Mouse (Mus musculus): Measurements from ENCODE around the gene Cst6. TPM values are rescaled to one million over a fixed set of nuclear protein-coding genes. Genes with fewer than 3 reads are reported as not detected.

Gene Cst6
- polyA plus RNA-seq, 1 experiment from 2014 or later = 0.57 TPM

DNA sequence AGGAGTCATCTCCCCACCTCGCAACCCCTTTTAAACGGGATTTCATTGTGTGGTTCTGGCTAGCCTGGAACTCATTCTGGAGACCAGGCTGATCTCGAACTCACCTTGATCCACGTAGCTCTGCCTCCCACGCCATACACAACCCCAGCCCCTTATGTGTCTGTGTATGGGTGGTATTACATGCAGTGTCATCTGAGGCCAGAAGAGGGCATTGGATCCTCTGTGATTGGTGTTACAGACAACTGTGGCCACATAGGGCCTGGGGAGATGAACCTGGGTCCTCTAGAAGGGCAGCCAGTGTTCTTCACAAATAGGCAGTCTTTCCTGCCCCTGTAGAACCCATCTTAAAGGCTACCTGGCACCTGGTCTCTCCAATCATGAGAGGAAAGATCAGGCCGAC is 43.1 kb downstream of the Cst6 start:
- Histone ChIP-seq H3K9me3 (replicated peaks; ENCODE audit: control insufficient read depth, low read length) (no peaks in the 10 kb centered on the region), H3K27me3 (ENCODE audit: control insufficient read depth, insufficient read depth, low read depth, low read length) (peaks cover 17% of the 10 kb centered on the region), H3K4me3 (ENCODE audit: low read depth, low read length) (no peak overlapping the region), H3K4me2 (ENCODE audit: low read depth, low read length) (no peak overlapping the region), H3K9ac (ENCODE audit: low read depth, low read length) (no peak overlapping the region), H3K4me1 (ENCODE audit: control insufficient read depth, low read depth, low read length) (no peaks in the 10 kb centered on the region; the same call in 1 of the 2 replicates), H3K36me3 (ENCODE audit: control insufficient read depth, insufficient read depth) (no peaks in the 10 kb centered on the region), H3K27ac (ENCODE audit: low read length) (no peak overlapping the region)
- ATAC-seq (ENCODE audit: low read depth) = no peak
- WGBS (ENCODE audit: insufficient replicate concordance) = 67% methylated on average over 6 of the region's 6 CpGs

DNA sequence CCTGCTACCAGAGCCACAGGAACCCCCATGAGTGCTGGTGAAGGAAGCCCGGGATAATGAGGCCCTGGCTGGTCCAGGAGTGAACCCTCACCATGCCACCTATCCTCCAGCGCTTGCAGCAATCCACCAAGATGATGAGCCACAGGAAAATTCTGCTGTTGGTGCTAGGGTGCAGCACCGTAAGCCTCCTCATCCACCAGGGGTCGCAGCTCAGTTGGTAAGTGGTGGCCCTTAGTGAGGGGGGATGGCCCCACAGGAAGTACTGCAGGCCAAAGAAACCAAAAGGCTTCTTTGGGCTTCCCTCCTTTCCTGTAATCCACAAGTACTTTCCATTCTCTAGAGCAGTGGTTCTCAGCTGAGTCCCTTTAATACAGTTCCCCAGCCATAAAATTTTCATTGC is 46.9 kb downstream of the Cst6 start:
- H3K9me3 ChIP-seq (replicated peaks; ENCODE audit: control insufficient read depth, low read length) = no peaks in the 10 kb centered on the region
- H3K4me2 ChIP-seq (ENCODE audit: low read depth, low read length) = no peak overlapping the region
- no peak overlapping the region for H3K27ac ChIP-seq (ENCODE audit: low read length)
- peaks cover 23% of the 10 kb centered on the region for H3K27me3 ChIP-seq (ENCODE audit: control insufficient read depth, insufficient read depth, low read depth, low read length)
- H3K9ac ChIP-seq (ENCODE audit: low read depth, low read length) = no peak overlapping the region
- no peaks in the 10 kb centered on the region for H3K36me3 ChIP-seq (ENCODE audit: control insufficient read depth, insufficient read depth)
- no peak overlapping the region for H3K4me3 ChIP-seq (ENCODE audit: low read depth, low read length)
- WGBS (ENCODE audit: insufficient replicate concordance) = 6% methylated on average over 4 of the region's 4 CpGs
- H3K4me1 ChIP-seq (ENCODE audit: control insufficient read depth, low read depth, low read length) = no peaks in the 10 kb centered on the region; the same call in 1 of the 2 replicates
- ATAC-seq (ENCODE audit: low read depth) = no peak

DNA sequence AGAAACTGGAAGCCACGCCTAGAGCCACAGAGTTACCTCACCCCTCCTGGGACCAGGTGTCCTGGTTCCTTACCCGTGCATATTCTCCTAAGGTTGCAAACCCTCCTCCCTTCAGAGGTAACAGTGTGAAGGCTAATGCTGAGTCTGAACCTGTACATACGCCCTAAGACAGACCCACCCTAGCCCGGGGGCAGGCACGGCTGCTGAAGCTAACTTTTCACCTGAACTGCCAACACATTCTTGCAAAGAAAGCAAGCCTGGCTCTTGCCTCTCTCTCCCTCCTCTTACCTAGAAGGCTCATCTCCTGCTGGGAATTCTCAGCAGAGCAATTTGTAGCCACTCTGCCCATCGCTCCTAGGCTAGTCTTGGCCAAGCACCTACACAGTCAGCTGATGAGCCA is 48.8 kb downstream of the Cst6 start:
- no peak overlapping the region for H3K4me2 ChIP-seq (ENCODE audit: low read depth, low read length)
- WGBS (ENCODE audit: insufficient replicate concordance) = 64% methylated on average over 6 of the region's 6 CpGs
- peaks cover 7% of the 10 kb centered on the region for H3K4me1 ChIP-seq (ENCODE audit: control insufficient read depth, low read depth, low read length)

DNA sequence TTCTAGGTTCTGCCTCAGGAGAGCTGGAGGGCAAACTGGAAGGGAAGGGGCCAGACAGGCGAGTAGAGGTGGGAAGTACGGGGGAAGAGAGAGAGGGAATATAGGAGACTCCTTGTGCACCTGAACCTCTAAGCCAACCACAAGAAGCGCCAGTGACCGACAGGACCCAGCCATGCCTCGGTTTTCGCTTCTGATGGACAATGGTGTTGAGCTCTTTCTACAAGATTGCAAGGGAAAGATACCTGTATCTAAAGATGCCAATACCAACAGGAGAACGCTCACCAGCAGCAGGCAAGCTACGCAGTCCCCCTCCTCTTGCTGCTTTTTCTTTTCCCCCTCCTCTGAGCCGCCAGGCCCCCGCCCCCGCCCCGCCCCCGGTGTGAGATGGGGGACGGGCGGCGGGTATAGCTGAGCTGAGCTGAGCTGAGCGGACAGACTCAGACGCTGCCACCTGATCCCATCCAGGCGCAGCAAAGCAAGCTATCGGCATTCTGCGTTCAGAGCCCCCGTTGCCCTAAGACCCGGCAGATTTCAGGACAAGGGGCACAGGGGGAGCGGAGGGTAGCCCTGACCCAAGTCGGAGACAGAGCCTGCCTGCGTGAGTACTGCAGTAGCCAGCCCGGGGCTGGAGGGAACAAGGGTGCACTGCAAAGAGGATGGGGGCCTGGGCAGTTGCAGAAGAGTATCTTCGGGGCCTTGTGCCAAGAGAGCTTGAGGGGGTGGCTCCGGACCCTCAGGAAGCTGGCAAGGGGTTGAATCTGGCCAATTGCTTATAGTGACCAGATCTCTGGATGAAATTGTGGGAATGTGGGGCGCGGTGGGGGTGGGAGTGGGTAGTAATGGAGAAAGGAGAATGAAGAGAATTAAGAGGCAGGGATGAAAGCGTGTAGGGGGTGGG is 51.2 kb downstream of the Cst6 start, which contains the start of gene Gal3st3:
Gene Gal3st3 (plus strand): TSS at position 429 of the 898 bp plus-strand sequence.
- 0 out of 2 replicates have a peak within 1 kb of the TSS, but pooled peaks have one; percentile 21 for H3K4me2 ChIP-seq (ENCODE audit: low read depth, low read length)
- no peak within 1 kb of the TSS for H3K27ac ChIP-seq (ENCODE audit: low read length)
- H3K27me3 ChIP-seq (ENCODE audit: control insufficient read depth, insufficient read depth, low read depth, low read length) = peaks cover 16% of the 10 kb centered on the region
- 0 out of 2 replicates have a peak within 1 kb of the TSS, but pooled peaks have one; percentile 13 for H3K9ac ChIP-seq (ENCODE audit: low read depth, low read length)
- ATAC-seq (ENCODE audit: low read depth) = no peak
- WGBS (ENCODE audit: insufficient replicate concordance) = 23% methylated on average over 32 of the region's 32 CpGs
- H3K9me3 ChIP-seq (replicated peaks; ENCODE audit: control insufficient read depth, low read length) = no peaks in the 10 kb centered on the region
- peaks cover 3% of the 10 kb centered on the region for H3K36me3 ChIP-seq (ENCODE audit: control insufficient read depth, insufficient read depth)
- no peak within 1 kb of the TSS for H3K4me3 ChIP-seq (ENCODE audit: low read depth, low read length)
- H3K4me1 ChIP-seq (ENCODE audit: control insufficient read depth, low read depth, low read length) = peaks cover 18% of the 10 kb centered on the region

More for the DNA sequence above, 48.8 kb downstream of the Cst6 start:
- Histone ChIP-seq H3K9ac (ENCODE audit: low read depth, low read length) (no peak overlapping the region), H3K27ac (ENCODE audit: low read length) (no peak overlapping the region), H3K4me3 (ENCODE audit: low read depth, low read length) (no peak overlapping the region), H3K9me3 (replicated peaks; ENCODE audit: control insufficient read depth, low read length) (no peaks in the 10 kb centered on the region), H3K27me3 (ENCODE audit: control insufficient read depth, insufficient read depth, low read depth, low read length) (peaks cover 16% of the 10 kb centered on the region), H3K36me3 (ENCODE audit: control insufficient read depth, insufficient read depth) (no peaks in the 10 kb centered on the region)
- ATAC-seq (ENCODE audit: low read depth) = no peak

DNA sequence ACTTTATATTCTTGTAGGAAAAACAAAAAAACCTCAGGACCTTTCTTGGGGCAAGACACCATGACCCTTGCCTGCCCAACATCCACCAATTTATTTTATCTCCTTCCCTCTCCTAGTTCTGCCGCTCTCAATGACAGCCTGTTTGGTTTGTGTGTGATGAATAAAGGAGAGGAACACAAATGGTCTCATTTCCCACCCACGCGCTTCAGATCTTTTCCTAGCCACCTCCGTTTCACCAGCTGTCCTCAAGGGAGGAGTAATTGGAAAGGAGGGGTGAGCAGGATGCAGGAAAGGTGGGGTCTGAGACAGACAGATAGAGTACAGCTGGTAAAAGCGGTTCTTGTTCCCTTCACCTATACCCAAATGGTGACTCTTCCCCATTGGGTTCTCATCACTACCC is 52.7 kb downstream of the Cst6 start:
- 68% methylated on average over 5 of the region's 5 CpGs for WGBS (ENCODE audit: insufficient replicate concordance)
- Histone ChIP-seq H3K36me3 (ENCODE audit: control insufficient read depth, insufficient read depth) (peaks cover 15% of the 10 kb centered on the region), H3K27ac (ENCODE audit: low read length) (no peak overlapping the region), H3K4me1 (ENCODE audit: control insufficient read depth, low read depth, low read length) (peaks cover 18% of the 10 kb centered on the region), H3K27me3 (ENCODE audit: control insufficient read depth, insufficient read depth, low read depth, low read length) (peaks cover 16% of the 10 kb centered on the region), H3K9ac (ENCODE audit: low read depth, low read length) (no peak overlapping the region), H3K4me3 (ENCODE audit: low read depth, low read length) (no peak overlapping the region), H3K9me3 (replicated peaks; ENCODE audit: control insufficient read depth, low read length) (no peaks in the 10 kb centered on the region), H3K4me2 (ENCODE audit: low read depth, low read length) (no peak overlapping the region)
- ATAC-seq (ENCODE audit: low read depth) = no peak

DNA sequence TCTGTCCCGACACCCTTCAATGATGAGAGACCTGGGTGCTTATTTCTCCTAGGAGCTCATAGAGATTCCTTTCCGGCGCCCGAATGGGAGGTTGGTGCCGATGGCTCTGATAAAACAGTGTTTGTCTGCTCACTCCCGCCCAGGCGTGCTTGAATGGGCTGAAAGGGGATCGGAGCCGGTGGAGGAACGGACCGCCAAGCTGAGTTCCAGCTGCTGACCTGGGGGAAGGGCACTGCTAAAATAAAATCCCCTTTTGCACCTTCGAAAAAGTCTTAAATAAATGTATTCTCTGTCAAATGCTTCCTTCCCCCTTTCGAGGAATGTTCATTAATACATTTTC is 53.7 kb downstream of the Cst6 start:
- Histone ChIP-seq H3K27ac (ENCODE audit: low read length) (peak overlapping the region; percentile 58), H3K27me3 (ENCODE audit: control insufficient read depth, insufficient read depth, low read depth, low read length) (peaks cover 16% of the 10 kb centered on the region), H3K4me2 (ENCODE audit: low read depth, low read length) (peak overlapping the region; percentile 64), H3K4me1 (ENCODE audit: control insufficient read depth, low read depth, low read length) (peaks cover 18% of the 10 kb centered on the region), H3K4me3 (ENCODE audit: low read depth, low read length) (peak overlapping the region; percentile 98), H3K36me3 (ENCODE audit: control insufficient read depth, insufficient read depth) (peaks cover 19% of the 10 kb centered on the region), H3K9me3 (replicated peaks; ENCODE audit: control insufficient read depth, low read length) (no peaks in the 10 kb centered on the region), H3K9ac (ENCODE audit: low read depth, low read length) (peak overlapping the region; percentile 55)
- WGBS (ENCODE audit: insufficient replicate concordance) = 3% methylated on average over 13 of the region's 13 CpGs
- peak; percentile 41 for ATAC-seq (ENCODE audit: low read depth)

DNA sequence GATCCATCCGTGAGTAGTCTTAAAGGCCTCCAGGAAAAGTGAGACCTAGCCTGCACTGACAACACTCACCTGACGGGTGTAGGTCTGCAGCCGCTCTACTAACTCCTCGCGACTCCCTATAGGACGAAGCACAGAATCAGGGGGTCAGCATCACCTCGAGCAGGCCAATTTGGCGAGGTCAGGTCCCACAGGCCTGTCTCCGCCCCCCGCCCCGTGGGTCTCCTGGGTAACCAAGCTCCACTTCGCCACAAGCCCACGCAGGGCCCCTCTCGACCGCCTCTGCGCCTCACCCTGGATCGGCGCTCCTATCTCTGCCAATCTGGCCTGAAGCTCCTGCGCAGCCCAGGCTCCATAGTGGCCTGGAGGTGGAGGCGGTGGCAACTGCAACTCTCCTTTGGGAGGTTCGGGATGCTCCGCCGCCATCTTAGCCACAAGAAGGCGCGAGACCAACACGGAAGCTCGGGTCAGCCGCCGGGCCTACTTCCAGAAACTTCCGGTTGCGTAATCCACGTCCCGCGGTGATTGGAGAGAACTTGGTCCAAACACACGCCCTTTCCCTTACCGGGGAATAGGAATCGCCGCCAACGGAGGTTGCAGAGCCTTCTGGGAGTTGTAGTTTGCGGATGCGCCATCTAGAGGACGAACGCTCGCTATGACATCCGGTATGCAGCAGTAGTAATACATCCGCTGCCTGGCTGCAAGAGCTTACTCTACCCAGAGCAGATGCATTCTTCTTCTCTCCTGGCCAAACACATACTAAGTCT is 54.2 kb downstream of the Cst6 start, which contains the start of gene Sf3b2:
Gene Sf3b2 (minus strand): TSS at position 484 of the 764 bp plus-strand sequence.
- Histone ChIP-seq H3K9me3 (replicated peaks; ENCODE audit: control insufficient read depth, low read length) (no peaks in the 10 kb centered on the region), H3K9ac (ENCODE audit: low read depth, low read length) (peak within 1 kb of the TSS; percentile 93), H3K4me2 (ENCODE audit: low read depth, low read length) (peak within 1 kb of the TSS; percentile 90), H3K27ac (ENCODE audit: low read length) (peak within 1 kb of the TSS; percentile 80), H3K4me1 (ENCODE audit: control insufficient read depth, low read depth, low read length) (peaks cover 18% of the 10 kb centered on the region), H3K4me3 (ENCODE audit: low read depth, low read length) (peak within 1 kb of the TSS; percentile 98), H3K27me3 (ENCODE audit: control insufficient read depth, insufficient read depth, low read depth, low read length) (peaks cover 16% of the 10 kb centered on the region), H3K36me3 (ENCODE audit: control insufficient read depth, insufficient read depth) (peaks cover 25% of the 10 kb centered on the region)
- under 1% methylated on average over 46 of the region's 46 CpGs for WGBS (ENCODE audit: insufficient replicate concordance)
- peak; percentile 97 for ATAC-seq (ENCODE audit: low read depth)
